Mouse (Mus musculus) ES-Bruce4 (cell line): ENCODE data around the gene Dck. TPM values are rescaled to one million over a fixed set of nuclear protein-coding genes. Genes with fewer than 3 reads are reported as not detected.

Experiments
- H3K27ac ChIP-seq: 2 replicates; pipeline ENCODE4 v1.5.1; 2012; ENCODE audit warnings: low read length, inconsistent platforms; ENCODE audit not compliant: insufficient read depth
- H3K27me3 ChIP-seq: 2 replicates; pipeline ENCODE4 v1.6.1; 2012; ENCODE audit warnings: mild to moderate bottlenecking, low read length, inconsistent platforms; ENCODE audit not compliant: control insufficient read depth, poor library complexity, insufficient read depth, severe bottlenecking
- H3K36me3 ChIP-seq: 2 replicates; pipeline ENCODE4 v1.6.1; 2012; ENCODE audit warnings: inconsistent platforms, mild to moderate bottlenecking, low read length, moderate library complexity; ENCODE audit not compliant: control insufficient read depth, poor library complexity, insufficient read depth, severe bottlenecking
- H3K4me1 ChIP-seq: one replicate; pipeline ENCODE4 v1.8.1; 2011; ENCODE audit warnings: low read length; ENCODE audit not compliant: control insufficient read depth, insufficient read depth
- H3K4me3 ChIP-seq: 2 replicates; pipeline ENCODE4 v1.5.1; 2011; ENCODE audit warnings: low read depth, mild to moderate bottlenecking, low read length
- H3K9ac ChIP-seq: 2 replicates; pipeline ENCODE4 v1.6.1; 2012; ENCODE audit warnings: low read depth, mild to moderate bottlenecking, inconsistent platforms; ENCODE audit not compliant: poor library complexity, severe bottlenecking
- H3K9me3 ChIP-seq: replicated peaks from 2 replicates; pipeline ENCODE4 v1.6.1; 2012; ENCODE audit warnings: mild to moderate bottlenecking, low read length, inconsistent platforms; ENCODE audit not compliant: control insufficient read depth, poor library complexity, insufficient read depth, severe bottlenecking
- CTCF ChIP-seq: IDR thresholded peaks from one replicate; pipeline ENCODE4 v1.8.1; 2011; ENCODE audit warnings: low read depth, low read length
- EP300 ChIP-seq: IDR thresholded peaks from 2 replicates; pipeline ENCODE4 v1.6.1; 2011; ENCODE audit warnings: low read depth, low read length; ENCODE audit not compliant: insufficient read depth
- POLR2A ChIP-seq: IDR thresholded peaks from one replicate; pipeline ENCODE4 v1.8.1; 2011; ENCODE audit warnings: low read length; ENCODE audit not compliant: insufficient read depth
- polyA plus RNA-seq: library from polyadenylated mRNA; stranded (reverse); fragments of >200 nt; gene quantifications from 2 replicates; pipeline ENCODE4 v1.2.4, GENCODE M21; 2011; ENCODE audit warnings: low read depth; ENCODE audit not compliant: missing spikeins, insufficient read depth, insufficient read length

Gene Dck
- polyA plus RNA-seq, 1 experiment, result 41.2 TPM

DNA sequence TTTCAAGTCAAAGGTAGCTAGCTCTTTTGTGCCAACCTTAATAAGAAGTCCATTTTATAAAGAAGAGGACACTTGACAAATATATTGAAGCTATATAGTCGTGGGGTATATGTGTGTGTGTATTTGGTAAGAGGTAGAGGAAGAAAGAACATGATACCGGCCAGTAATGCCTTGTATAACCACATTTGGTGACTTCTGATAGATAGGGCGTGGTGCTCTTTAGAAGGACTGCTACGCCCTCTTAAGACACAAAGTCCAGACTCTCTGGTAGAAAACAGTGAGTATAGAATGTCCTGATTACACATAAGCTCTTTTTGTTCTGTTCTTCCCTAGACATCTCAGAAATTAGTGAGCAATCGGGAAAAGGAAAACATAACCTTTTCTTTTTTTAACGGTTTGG, 3.4 kb downstream of the Dck start:
- H3K36me3 ChIP-seq, result peaks cover 26% of the 10 kb centered on the region

DNA sequence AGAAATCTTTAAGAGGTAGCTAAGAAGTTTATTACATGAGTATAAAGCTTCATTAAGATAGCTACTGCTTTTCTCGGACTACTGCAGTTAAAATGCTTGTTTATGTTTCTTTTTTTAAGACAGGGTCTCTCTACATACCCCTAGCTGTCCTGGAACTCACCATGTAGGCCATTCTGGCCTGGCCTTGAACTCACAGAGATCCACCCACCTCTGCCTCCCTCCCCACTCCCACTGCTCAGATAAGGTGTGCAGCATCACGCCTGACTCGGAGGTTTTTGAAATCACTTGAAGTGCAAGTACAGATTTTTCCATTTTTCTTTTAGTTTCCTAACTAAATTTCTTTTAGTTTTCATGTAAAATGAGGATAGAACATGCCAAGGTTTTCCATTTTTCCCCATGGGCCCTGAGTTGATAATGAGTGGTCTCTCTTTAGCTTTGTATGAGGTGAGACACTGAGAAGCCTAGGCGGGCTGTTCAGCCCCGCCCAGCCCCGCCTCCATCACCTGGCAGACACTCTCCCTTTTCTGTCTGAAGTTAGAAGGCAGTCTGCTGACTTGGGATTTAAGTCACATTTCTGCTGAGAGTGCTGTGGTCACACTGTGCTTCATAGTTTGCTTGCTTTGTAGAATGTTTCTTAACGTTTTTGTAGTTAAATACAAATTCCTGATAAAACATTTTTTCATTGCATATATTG, 17.4 kb downstream of the Dck start:
- H3K9ac ChIP-seq, result no peak overlapping the region
- H3K36me3 ChIP-seq, result peaks cover 38% of the 10 kb centered on the region
- H3K4me1 ChIP-seq, result no peaks in the 10 kb centered on the region
- H3K27me3 ChIP-seq, result no peaks in the 10 kb centered on the region
- TF ChIP-seq CTCF, result no peak
- no peak for TF ChIP-seq EP300
- TF ChIP-seq POLR2A, result no peak
- H3K4me3 ChIP-seq, result no peak overlapping the region
- H3K27ac ChIP-seq, result no peak overlapping the region
- H3K9me3 ChIP-seq, result no peaks in the 10 kb centered on the region

More for the DNA sequence above, 3.4 kb downstream of the Dck start:
- Histone ChIP-seq H3K27me3 (no peaks in the 10 kb centered on the region), H3K9ac (no peak overlapping the region), H3K4me1 (peaks cover 5% of the 10 kb centered on the region), H3K4me3 (no peak overlapping the region), H3K9me3 (no peaks in the 10 kb centered on the region), H3K27ac (no peak overlapping the region)
- TF ChIP-seq CTCF (no peak), POLR2A (no peak), EP300 (no peak)

DNA sequence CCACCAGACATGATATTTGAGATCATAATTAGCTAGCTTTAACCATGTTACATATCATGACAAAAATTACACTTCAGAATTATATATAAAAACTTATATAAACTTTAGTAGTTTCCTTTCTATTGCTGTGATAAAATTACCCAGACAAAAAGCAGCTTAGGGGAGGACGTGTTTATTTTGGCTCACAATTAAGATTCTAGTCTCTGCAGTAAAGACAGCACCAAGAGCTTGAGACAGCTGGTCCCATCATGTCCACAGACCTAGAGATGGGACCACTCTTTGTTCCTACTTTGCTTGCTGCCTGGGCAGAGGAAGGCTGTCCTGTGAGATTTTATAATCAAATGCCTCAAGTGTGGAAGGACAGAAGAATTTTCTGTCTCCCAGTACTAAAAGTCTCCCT, 20.3 kb downstream of the Dck start:
- Histone ChIP-seq H3K9ac (no peak overlapping the region), H3K9me3 (no peaks in the 10 kb centered on the region), H3K27me3 (no peaks in the 10 kb centered on the region), H3K4me1 (no peaks in the 10 kb centered on the region), H3K4me3 (no peak overlapping the region), H3K36me3 (peaks cover 20% of the 10 kb centered on the region), H3K27ac (no peak overlapping the region)
- TF ChIP-seq EP300, result no peak
- no peak for TF ChIP-seq POLR2A
- TF ChIP-seq CTCF, result no peak

DNA sequence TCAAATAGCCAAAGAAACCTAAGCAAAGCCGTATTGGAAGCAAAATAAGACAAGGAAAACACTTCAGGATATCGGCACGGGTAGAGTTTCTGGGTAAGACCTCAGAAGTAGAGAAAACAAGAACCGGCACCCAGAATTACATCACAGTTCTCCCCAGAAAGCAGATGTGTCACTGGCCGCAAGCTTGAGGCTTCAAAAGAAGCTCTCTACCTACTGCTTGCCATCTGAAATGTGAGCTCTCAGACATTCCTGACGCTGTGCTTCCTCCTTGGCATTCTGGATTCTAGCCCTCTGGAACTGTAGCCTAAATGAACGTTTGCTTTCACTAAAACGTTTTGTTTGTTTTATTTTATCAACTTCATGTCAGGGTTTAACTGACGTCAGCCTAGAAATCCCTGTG, 25.9 kb downstream of the Dck start:
- no peak for TF ChIP-seq CTCF
- no peak for TF ChIP-seq EP300
- TF ChIP-seq POLR2A, result no peak
- no peak overlapping the region for H3K4me3 ChIP-seq
- no peak overlapping the region for H3K27ac ChIP-seq
- peaks cover 4% of the 10 kb centered on the region; the same call in 1 of the 2 replicates for H3K36me3 ChIP-seq
- H3K27me3 ChIP-seq, result no peaks in the 10 kb centered on the region
- no peaks in the 10 kb centered on the region for H3K9me3 ChIP-seq
- no peaks in the 10 kb centered on the region for H3K4me1 ChIP-seq
- H3K9ac ChIP-seq, result no peak overlapping the region

DNA sequence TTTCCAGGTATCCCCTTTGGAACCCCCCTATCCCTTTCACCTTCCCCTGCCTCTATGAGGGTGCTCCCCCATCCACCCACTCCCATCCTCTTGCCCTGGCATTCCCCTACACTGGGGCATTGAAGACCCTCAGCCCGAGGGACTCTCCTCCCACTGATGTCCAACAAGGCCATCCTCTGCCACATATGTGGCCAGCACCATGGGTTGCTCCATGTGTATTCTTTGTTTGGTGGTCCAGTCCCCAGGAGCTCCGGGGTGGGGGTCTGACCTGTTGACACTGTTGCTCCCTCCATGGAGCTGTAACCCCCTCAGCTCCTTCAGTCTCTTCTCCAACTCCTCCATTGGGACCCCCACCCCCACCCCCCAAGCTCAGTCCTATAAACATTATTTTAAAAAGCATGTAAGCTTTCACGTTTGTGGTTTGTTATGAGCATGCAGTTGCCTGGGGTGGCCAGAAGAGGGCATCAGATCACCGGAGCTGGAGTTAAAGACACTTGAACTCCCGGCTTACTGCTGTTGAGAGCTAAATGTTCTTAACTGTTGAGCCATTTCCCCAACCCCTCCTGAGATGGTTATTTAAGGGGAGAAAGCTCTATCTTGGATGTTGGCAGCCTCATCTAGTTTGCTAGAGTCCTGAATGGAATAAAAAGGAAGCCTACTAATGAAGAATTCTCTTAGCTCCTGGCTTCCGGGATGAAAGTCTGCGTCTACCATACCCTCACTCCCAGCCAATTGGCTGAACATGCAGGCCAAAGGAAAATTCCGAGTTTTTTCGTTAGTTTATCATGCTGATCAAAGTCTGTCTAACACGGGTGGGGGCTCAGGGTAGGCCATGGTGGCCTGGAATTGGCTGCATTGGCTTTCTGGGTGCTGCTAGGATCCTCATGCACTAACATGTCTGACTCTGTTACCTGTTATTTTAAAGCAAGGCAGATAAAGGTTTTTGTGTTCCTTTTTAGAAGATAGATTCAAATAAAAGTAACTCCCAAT, 26.8 kb downstream of the Dck start:
- TF ChIP-seq POLR2A, result no peak
- TF ChIP-seq CTCF, result peak; percentile 81
- Histone ChIP-seq H3K36me3 (no peaks in the 10 kb centered on the region), H3K9me3 (no peaks in the 10 kb centered on the region), H3K9ac (no peak overlapping the region), H3K27ac (no peak overlapping the region), H3K27me3 (no peaks in the 10 kb centered on the region), H3K4me3 (no peak overlapping the region), H3K4me1 (no peaks in the 10 kb centered on the region)

DNA sequence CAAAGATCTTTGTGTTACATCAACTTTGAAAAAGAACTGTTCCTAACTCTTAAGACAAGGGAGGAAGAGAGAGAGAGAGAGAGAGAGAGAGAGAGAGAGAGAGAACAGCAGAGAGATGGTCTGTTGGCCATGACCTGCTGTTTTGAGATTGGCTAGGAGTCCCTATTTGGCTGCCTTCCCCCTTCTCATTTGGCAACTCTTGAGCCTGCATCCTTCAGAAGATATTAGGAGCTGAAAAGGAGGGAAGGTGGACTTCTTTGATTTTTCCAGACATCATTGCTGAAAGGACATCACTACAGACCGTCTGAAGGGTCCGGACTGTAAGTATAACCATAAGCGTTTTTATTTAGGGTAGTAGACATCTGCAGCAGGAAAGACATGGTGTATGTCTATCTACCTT, 28.9 kb downstream of the Dck start:
- no peak overlapping the region for H3K27ac ChIP-seq
- no peaks in the 10 kb centered on the region for H3K36me3 ChIP-seq
- H3K4me1 ChIP-seq, result no peaks in the 10 kb centered on the region
- H3K9ac ChIP-seq, result no peak overlapping the region
- no peaks in the 10 kb centered on the region for H3K9me3 ChIP-seq
- TF ChIP-seq POLR2A, result no peak
- TF ChIP-seq CTCF, result no peak
- no peak for TF ChIP-seq EP300
- no peak overlapping the region for H3K4me3 ChIP-seq
- no peaks in the 10 kb centered on the region for H3K27me3 ChIP-seq
